Mouse (Mus musculus): Measurements from ENCODE around the gene Micall2. TPM values are rescaled to one million over a fixed set of nuclear protein-coding genes. Genes with fewer than 3 reads are reported as not detected.

Micall2 gene
- polyA plus RNA-seq, 3 experiments from 2014 or later, result not detected

GRCm38 (mm10) chr5:139674940-139675706 lies 61.0 kb downstream of the Micall2 start:
- no peak for ATAC-seq

GRCm38 (mm10) chr5:139669380-139669779 lies 66.8 kb downstream of the Micall2 start:
- ATAC-seq, result no peak

GRCm38 (mm10) chr5:139668494-139668893 lies 67.6 kb downstream of the Micall2 start:
- ATAC-seq, result no peak

GRCm38 (mm10) chr5:139666496-139666895 lies 69.6 kb downstream of the Micall2 start:
- ATAC-seq, result no peak

- ATAC-seq, result no peak
Measured at GRCm38 (mm10) chr5:139665375-139665774, 70.8 kb downstream of the Micall2 start.

GRCm38 (mm10) chr5:139661713-139662112 lies 74.4 kb downstream of the Micall2 start:
- no peak for ATAC-seq

GRCm38 (mm10) chr5:139659307-139659706 lies 76.8 kb downstream of the Micall2 start:
- no peak for ATAC-seq

GRCm38 (mm10) chr5:139658865-139659264 lies 77.3 kb downstream of the Micall2 start:
- ATAC-seq, result no peak

- no peak for ATAC-seq
Measured at GRCm38 (mm10) chr5:139657959-139658602, 78.1 kb downstream of the Micall2 start.

Other genes starting within 250 kb of the Micall2 start
- not detected for gene Uncx, start 192.8 kb downstream of the Micall2 start, polyA plus RNA-seq (2017; shearing (Covaris generic))
- 10 to 100 TPM; 12.9 to 21.0 (median 16.1) TPM for gene Ints1, start 39.3 kb upstream of the Micall2 start, polyA plus RNA-seq (2017; shearing (Covaris generic))
- 10 to 100 TPM; 10.7 to 12.5 (median 11.0) TPM for gene Mafk, start 55.2 kb upstream of the Micall2 start, polyA plus RNA-seq (2017; shearing (Covaris generic))
- under 1 TPM in 1 of 3 experiments, not detected in 2; 0.12 TPM for gene Tmem184a, start 83.6 kb upstream of the Micall2 start, polyA plus RNA-seq (2017; shearing (Covaris generic))
- not detected for gene Gm26938, start 90.1 kb upstream of the Micall2 start, polyA plus RNA-seq (2017; shearing (Covaris generic))
- 10 to 100 TPM; 48.7 to 56.0 (median 50.0) TPM for gene Psmg3, start 90.5 kb upstream of the Micall2 start, polyA plus RNA-seq (2017; shearing (Covaris generic))
- not detected for gene Elfn1, start 171.6 kb upstream of the Micall2 start, polyA plus RNA-seq (2017; shearing (Covaris generic))

Data from inflammation-experienced regulatory T-cells, adult 6 months (primary cell).